ENCODE assay signal across 25 mouse cellular contexts in the genomic region with DNA sequence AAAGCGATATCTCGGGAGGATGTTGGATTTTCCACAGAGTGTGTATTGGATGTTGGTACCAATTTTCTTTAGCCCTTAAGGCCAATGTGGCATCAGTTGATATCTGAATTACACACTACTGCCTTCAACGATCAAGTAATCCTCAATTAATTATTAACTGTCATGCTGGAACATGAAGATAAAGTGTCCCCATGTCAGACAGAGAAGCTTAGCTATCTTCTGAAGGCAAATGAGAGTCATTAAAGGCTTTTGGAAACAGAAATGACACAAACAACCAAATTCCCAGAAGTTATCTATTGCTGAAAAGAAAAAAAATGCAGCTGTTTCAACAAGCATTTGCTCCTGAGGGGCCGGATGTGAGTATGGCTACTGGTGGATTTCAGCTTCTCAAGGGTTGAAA. TPM values are rescaled to one million over a fixed set of nuclear protein-coding genes. Genes with fewer than 3 reads are reported as not detected.
DNase-seq lines count a peak whose midpoint lies in the region; ATAC-seq and TF ChIP-seq lines count a peak whose summit lies in the region.
"Had no signal": no experiment of that assay in that cellular context is flagged by ENCODE, and none has a peak within 500 bp of the region (broad histone marks: within the 10 kb centered on the region; RNA-seq: fewer than 3 reads in every experiment).

No protein-coding gene starts in this region.

- no peak overlapping the region for H3K27ac ChIP-seq in liver, adult 2 months (replicated peaks; ENCODE audit: insufficient read depth, low read depth, low read length)
- H3K27ac ChIP-seq in liver, embryonic 11.5 days (ENCODE audit: low read depth, low read length): no peak overlapping the region
- no peak overlapping the region for H3K27ac ChIP-seq in forebrain, embryonic 15.5 days (replicated peaks)
- H3K27ac ChIP-seq: embryonic facial prominence, embryonic 12.5 days; embryonic facial prominence, embryonic 15.5 days; heart, embryonic 10.5 days; heart, embryonic 13.5 days; hindbrain, embryonic 12.5 days; hindbrain, embryonic 15.5 days had no signal

- H3K27me3 ChIP-seq in liver, adult 2 months (ENCODE audit: control insufficient read depth, insufficient read depth, low read length): no peaks in the 10 kb centered on the region
- H3K27me3 ChIP-seq in liver, embryonic 11.5 days (replicated peaks; ENCODE audit: control insufficient read depth, insufficient read depth, low read length): no peaks in the 10 kb centered on the region
- H3K27me3 ChIP-seq in forebrain, embryonic 15.5 days: no peaks in the 10 kb centered on the region
- H3K27me3 ChIP-seq: embryonic facial prominence, embryonic 12.5 days; embryonic facial prominence, embryonic 15.5 days; heart, embryonic 13.5 days; hindbrain, embryonic 12.5 days; hindbrain, embryonic 15.5 days had no signal

- no peaks in the 10 kb centered on the region for H3K79me2 ChIP-seq in liver, adult 2 months (ENCODE audit: control insufficient read depth, insufficient read depth, low read length)

- no peak for TF ChIP-seq CTCF in liver, adult 2 months (IDR thresholded peaks at IDR 0.05; ENCODE audit: low read depth, low read length)

- intact Hi-C loops in left cerebral cortex, postnatal 4 days (cut with DNase I): no loop called here

- H3K9ac ChIP-seq in liver, adult 2 months (ENCODE audit: low read depth, low read length): no peak overlapping the region
- no peak overlapping the region for H3K9ac ChIP-seq in liver, embryonic 11.5 days (ENCODE audit: low read depth, low read length)
- no peak overlapping the region for H3K9ac ChIP-seq in forebrain, embryonic 15.5 days (replicated peaks)
- H3K9ac ChIP-seq: embryonic facial prominence, embryonic 12.5 days; embryonic facial prominence, embryonic 15.5 days; heart, embryonic 13.5 days; hindbrain, embryonic 12.5 days; hindbrain, embryonic 15.5 days had no signal

- H3K36me3 ChIP-seq in liver, adult 2 months (ENCODE audit: control insufficient read depth, insufficient read depth, low read length): no peaks in the 10 kb centered on the region
- H3K36me3 ChIP-seq in liver, embryonic 11.5 days (ENCODE audit: control insufficient read depth, insufficient read depth, low read length): no peaks in the 10 kb centered on the region
- no peaks in the 10 kb centered on the region for H3K36me3 ChIP-seq in forebrain, embryonic 15.5 days
- H3K36me3 ChIP-seq: embryonic facial prominence, embryonic 12.5 days; embryonic facial prominence, embryonic 15.5 days; heart, embryonic 10.5 days; heart, embryonic 13.5 days; hindbrain, embryonic 12.5 days; hindbrain, embryonic 15.5 days had no signal

- ATAC-seq in liver, embryonic 11.5 days (replicated peaks; ENCODE audit: low FRiP score): no peak
- ATAC-seq in forebrain, embryonic 15.5 days (replicated peaks): no peak
- ATAC-seq in CD4-positive, CD25-positive, alpha-beta regulatory T cell, adult 4 months: no peak
- ATAC-seq: forebrain, embryonic 14.5 days had no signal

- H3K4me3 ChIP-seq in liver, adult 2 months (ENCODE audit: insufficient read depth, low read depth, low read length): no peak overlapping the region
- no peak overlapping the region for H3K4me3 ChIP-seq in liver, embryonic 11.5 days (ENCODE audit: low read depth, low read length)
- H3K4me3 ChIP-seq in forebrain, embryonic 15.5 days: no peak overlapping the region
- H3K4me3 ChIP-seq: embryonic facial prominence, embryonic 12.5 days; embryonic facial prominence, embryonic 15.5 days; heart, embryonic 10.5 days; heart, embryonic 13.5 days; hindbrain, embryonic 12.5 days; hindbrain, embryonic 15.5 days had no signal

- DNase-seq in liver, adult 2 months (ENCODE audit: extremely low read depth, low read depth, low spot score): peak; percentile 3
- no peak for DNase-seq in liver, embryonic 11.5 days (ENCODE audit: low spot score)
- DNase-seq in MEL-GATA-1-ER (ENCODE audit: extremely low read depth, low read depth): peak; percentile 46
- DNase-seq in c-Kit-positive CD71-positive TER-119-positive erythroid progenitor cells, embryonic 14.5 days (ENCODE audit: low spot score): peak; percentile 24
- DNase-seq in left cerebral cortex, postnatal 4 days: no peak
- DNase-seq: adrenal gland, adult 2 months; adrenal gland, postnatal 14 days; cerebellum, adult 11 months; cerebellum, adult 2 months; cerebellum, adult 9-11 months; gastrocnemius, postnatal 25 days; heart, adult 18-20 months; heart, postnatal 14 days; heart, postnatal 4 days had no signal

- no peak overlapping the region for H3K4me2 ChIP-seq in liver, embryonic 11.5 days
- no peak overlapping the region for H3K4me2 ChIP-seq in forebrain, embryonic 15.5 days (replicated peaks)
- H3K4me2 ChIP-seq: embryonic facial prominence, embryonic 12.5 days; embryonic facial prominence, embryonic 15.5 days; heart, embryonic 13.5 days; hindbrain, embryonic 12.5 days; hindbrain, embryonic 15.5 days had no signal

- 73% methylated on average over 4 of the region's 4 CpGs for WGBS in liver, adult 2 months
- 83% methylated on average over 4 of the region's 4 CpGs for WGBS in liver, embryonic 11.5 days
- 87% methylated on average over 4 of the region's 4 CpGs for WGBS in forebrain, embryonic 15.5 days

- no peak for TF ChIP-seq POLR2A in liver, adult 2 months (IDR thresholded peaks at IDR 0.05; ENCODE audit: extremely low read depth, insufficient read depth, low read length)

- H3K4me1 ChIP-seq in liver, adult 2 months (ENCODE audit: control insufficient read depth, insufficient read depth, low read length): no peaks in the 10 kb centered on the region; the same call in 1 of the 2 replicates
- no peaks in the 10 kb centered on the region for H3K4me1 ChIP-seq in liver, embryonic 11.5 days (replicated peaks; ENCODE audit: control insufficient read depth, insufficient read depth, low read length)
- H3K4me1 ChIP-seq in forebrain, embryonic 15.5 days: no peaks in the 10 kb centered on the region
- H3K4me1 ChIP-seq: embryonic facial prominence, embryonic 12.5 days; embryonic facial prominence, embryonic 15.5 days; hindbrain, embryonic 12.5 days; hindbrain, embryonic 15.5 days had no signal

- no peaks in the 10 kb centered on the region for H3K9me3 ChIP-seq in liver, embryonic 11.5 days (ENCODE audit: control insufficient read depth, low read length)
- H3K9me3 ChIP-seq in forebrain, embryonic 15.5 days: no peaks in the 10 kb centered on the region
- H3K9me3 ChIP-seq: embryonic facial prominence, embryonic 12.5 days; embryonic facial prominence, embryonic 15.5 days; heart, embryonic 10.5 days; hindbrain, embryonic 15.5 days had no signal

RNA-seq across cellular contexts. Expression of a gene that starts 40.7 kb away (rescaled TPM):
- 1.4 and 1.6 TPM in 2 replicates for total RNA-seq in liver, adult 2 months (2014; rRNA removed)
- 0.32 and 0.59 TPM in 2 replicates for polyA plus RNA-seq in liver, adult 2 months (2012; rRNA removed)
- 35.5 and 36.2 TPM in 2 replicates for polyA plus RNA-seq in liver, embryonic 11.5 days (2014; fragmentation: Nextera tagmentation; extraction: Ambion mirVana)
- 1 to 10 TPM; 4.7 to 4.8 TPM for total RNA-seq in left cerebral cortex, postnatal 4 days (2021)
- 3.7 and 4.3 TPM in 2 replicates for polyA plus RNA-seq in forebrain, embryonic 15.5 days (2015; fragmentation: Nextera tagmentation; extraction: Ambion mirVana)
- 10 to 100 TPM; 74.5 to 78.4 TPM for polyA plus RNA-seq in CD4-positive, CD25-positive, alpha-beta regulatory T cell, adult 4 months (2017; shearing (Covaris generic))

RNA-seq across cellular contexts. Expression of a gene that starts 42.8 kb away (rescaled TPM):
- total RNA-seq in liver, adult 2 months (2014; rRNA removed): under 0.01 TPM in 1 of 2 replicates, not detected in the other
- polyA plus RNA-seq in liver, adult 2 months (2012; rRNA removed): not detected in 2 replicates
- 0.05 and 0.09 TPM in 2 replicates for polyA plus RNA-seq in liver, embryonic 11.5 days (2014; fragmentation: Nextera tagmentation; extraction: Ambion mirVana)
- 1 to 10 TPM; 2.8 to 3.4 TPM for total RNA-seq in left cerebral cortex, postnatal 4 days (2021)
- 0.14 and 0.22 TPM in 2 replicates for polyA plus RNA-seq in forebrain, embryonic 15.5 days (2015; fragmentation: Nextera tagmentation; extraction: Ambion mirVana)
- polyA plus RNA-seq in CD4-positive, CD25-positive, alpha-beta regulatory T cell, adult 4 months (2017; shearing (Covaris generic)): not detected
- total RNA-seq: common myeloid progenitor, adult 5-6 weeks had no signal
- polyA plus RNA-seq: forebrain, embryonic 11.5 days had no signal

RNA-seq across cellular contexts. Expression of a gene that starts 45.2 kb away (rescaled TPM):
- total RNA-seq in liver, adult 2 months (2014; rRNA removed): not detected in 2 replicates
- polyA plus RNA-seq in liver, adult 2 months (2012; rRNA removed): not detected in 2 replicates
- polyA plus RNA-seq in liver, embryonic 11.5 days (2014; fragmentation: Nextera tagmentation; extraction: Ambion mirVana): not detected in 2 replicates
- total RNA-seq in left cerebral cortex, postnatal 4 days (2021): not detected
- polyA plus RNA-seq in forebrain, embryonic 15.5 days (2015; fragmentation: Nextera tagmentation; extraction: Ambion mirVana): 0.15 TPM in 1 of 2 replicates, not detected in the other
- not detected for polyA plus RNA-seq in CD4-positive, CD25-positive, alpha-beta regulatory T cell, adult 4 months (2017; shearing (Covaris generic))
- total RNA-seq: adrenal gland, adult 2 months; adrenal gland, postnatal 14 days; common myeloid progenitor, adult 5-6 weeks had no signal
- polyA plus RNA-seq: adrenal gland, adult 2 months; embryonic facial prominence, embryonic 12.5 days; forebrain, embryonic 11.5 days; forebrain, embryonic 14.5 days; heart, embryonic 10.5 days; hindbrain, embryonic 12.5 days had no signal

Comparison
In these comparisons a context has a peak if more than half of its experiments do, and no peak if none do; other contexts are left out.
1. DNase-seq: peak in liver, adult 2 months (single experiment), MEL-GATA-1-ER (single experiment) and c-Kit-positive CD71-positive TER-119-positive erythroid progenitor cells, embryonic 14.5 days (single experiment); none in liver, embryonic 11.5 days (single experiment) and left cerebral cortex, postnatal 4 days (single experiment).